Mouse (Mus musculus): ENCODE results near the gene C1qtnf5. TPM values are rescaled to one million over a fixed set of nuclear protein-coding genes. Genes with fewer than 3 reads are reported as not detected.

Gene C1qtnf5
- polyA plus RNA-seq, 1 experiment from 2014 or later: not detected

DNA sequence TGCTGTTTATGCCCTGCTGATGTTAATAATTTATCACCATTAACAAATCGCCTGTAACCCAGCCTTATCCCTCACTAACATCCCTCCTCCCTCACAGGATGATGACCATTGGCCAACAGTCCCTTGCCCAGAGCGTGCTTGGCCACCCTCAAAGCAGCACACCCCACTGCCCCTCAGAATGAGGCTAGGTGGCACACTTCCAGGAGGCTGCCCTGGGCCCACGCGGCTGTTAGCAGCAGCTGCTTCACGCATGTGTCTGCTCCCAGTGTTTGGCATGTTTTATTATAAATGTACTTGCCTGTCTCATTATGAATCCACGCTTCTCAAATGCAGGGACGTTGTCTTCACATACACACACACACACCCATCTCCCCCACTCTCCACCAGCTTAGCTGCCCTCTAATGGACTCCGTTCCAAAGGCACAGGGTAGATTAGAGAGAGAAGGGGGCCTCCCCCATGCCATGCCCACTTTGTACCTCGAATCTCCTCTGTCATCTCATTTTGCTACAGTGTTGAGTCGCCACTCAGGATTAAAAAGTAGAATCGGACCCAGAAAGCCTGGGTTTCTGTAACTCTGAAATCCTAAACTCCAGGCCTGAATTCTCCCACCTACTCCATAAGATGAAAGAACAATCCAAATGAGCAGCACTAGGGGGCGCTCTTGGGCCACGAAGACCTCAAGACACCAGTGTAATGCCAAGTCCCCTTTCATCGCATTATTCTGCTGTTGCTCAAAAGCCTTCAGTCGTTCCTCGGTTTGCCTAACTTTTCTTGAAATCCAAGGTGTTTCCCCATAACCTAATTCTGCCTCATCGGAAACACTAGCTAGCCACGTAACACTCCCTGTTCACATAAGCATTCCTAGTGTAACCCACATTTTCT is 18.7 kb downstream of the C1qtnf5 start:
- no peaks in the 10 kb centered on the region for H3K79me2 ChIP-seq (ENCODE audit: inconsistent target)
- WGBS (ENCODE audit: missing documents): 44% methylated on average over 18 of the region's 18 CpGs
- H3K4me3 ChIP-seq (ENCODE audit: inconsistent target): no peak overlapping the region
- H3K36me3 ChIP-seq (ENCODE audit: inconsistent target): no peaks in the 10 kb centered on the region
- no peak overlapping the region for H3K27ac ChIP-seq

DNA sequence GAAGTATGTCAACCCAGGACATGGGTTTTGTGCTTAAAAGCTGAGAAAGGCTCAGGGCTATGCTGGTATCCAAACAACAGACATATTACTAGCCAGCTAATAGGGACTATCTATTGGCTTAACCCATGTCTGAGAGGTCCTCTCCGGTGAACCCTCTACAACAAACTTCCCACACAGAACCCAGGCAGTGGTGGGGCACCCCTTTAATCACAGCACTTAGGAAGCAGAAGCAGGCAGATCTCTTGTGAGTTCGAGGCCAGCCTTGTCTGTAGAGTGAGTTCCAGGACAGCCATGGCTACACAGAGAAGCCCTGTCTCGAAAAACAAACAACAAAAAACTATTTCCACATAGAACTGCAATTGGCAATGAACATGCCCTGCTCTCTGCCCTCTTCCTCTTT is 19.7 kb downstream of the C1qtnf5 start:
- Histone ChIP-seq H3K27ac (no peak overlapping the region), H3K79me2 (ENCODE audit: inconsistent target) (no peaks in the 10 kb centered on the region), H3K36me3 (ENCODE audit: inconsistent target) (no peaks in the 10 kb centered on the region), H3K4me3 (ENCODE audit: inconsistent target) (no peak overlapping the region)
- 57% methylated on average over 3 of the region's 3 CpGs for WGBS (ENCODE audit: missing documents)

DNA sequence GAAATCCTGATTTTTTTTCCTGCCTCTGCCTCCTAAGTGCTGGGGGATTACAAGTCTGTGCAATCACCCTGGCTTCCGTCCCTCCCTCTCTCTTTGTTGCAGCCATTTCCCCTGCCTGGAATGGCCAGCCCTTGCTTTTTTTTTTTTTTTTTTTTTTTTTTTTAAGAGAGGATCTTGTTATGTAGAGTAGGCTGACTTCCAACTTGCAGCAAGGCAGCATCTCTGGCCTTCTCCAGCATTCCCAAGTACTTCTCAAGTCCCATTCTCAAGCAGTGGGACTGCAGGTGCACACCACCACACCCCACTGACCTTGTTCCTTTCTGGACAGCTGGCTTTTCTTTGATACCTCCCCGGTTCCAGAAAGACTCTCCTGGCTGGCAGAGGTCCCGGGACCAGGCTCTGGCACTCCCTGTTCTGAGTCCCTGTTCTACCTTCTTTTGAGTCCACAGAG is 20.3 kb downstream of the C1qtnf5 start:
- Histone ChIP-seq H3K4me3 (ENCODE audit: inconsistent target) (no peak overlapping the region), H3K36me3 (ENCODE audit: inconsistent target) (no peaks in the 10 kb centered on the region), H3K27ac (no peak overlapping the region), H3K79me2 (ENCODE audit: inconsistent target) (no peaks in the 10 kb centered on the region)
- WGBS (ENCODE audit: missing documents): 75% methylated on average over 3 of the region's 3 CpGs

DNA sequence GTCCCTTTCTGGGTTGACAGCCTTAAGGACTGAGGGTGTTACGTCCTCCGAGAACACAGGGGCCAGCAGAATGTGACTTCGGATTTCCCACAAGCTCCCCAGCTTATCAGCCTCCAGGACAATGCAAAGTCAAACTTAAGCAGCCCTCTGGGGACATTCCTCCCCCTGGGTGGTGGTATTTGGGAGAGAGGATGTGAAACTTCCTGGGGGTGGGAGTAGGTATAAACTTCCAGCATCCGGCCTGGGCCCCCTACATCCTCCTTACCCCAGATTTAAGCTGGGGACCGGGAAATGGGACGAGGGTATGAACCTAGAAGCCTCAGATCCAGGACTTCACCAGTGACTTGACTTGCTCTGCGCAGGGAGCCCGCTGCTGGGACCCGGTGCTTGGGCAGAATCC is 22.6 kb downstream of the C1qtnf5 start:
- Histone ChIP-seq H3K4me3 (ENCODE audit: inconsistent target) (no peak overlapping the region; the same call in 1 of the 2 replicates), H3K27ac (no peak overlapping the region), H3K36me3 (ENCODE audit: inconsistent target) (no peaks in the 10 kb centered on the region), H3K79me2 (ENCODE audit: inconsistent target) (no peaks in the 10 kb centered on the region)
- 25% methylated on average over 9 of the region's 9 CpGs for WGBS (ENCODE audit: missing documents)

DNA sequence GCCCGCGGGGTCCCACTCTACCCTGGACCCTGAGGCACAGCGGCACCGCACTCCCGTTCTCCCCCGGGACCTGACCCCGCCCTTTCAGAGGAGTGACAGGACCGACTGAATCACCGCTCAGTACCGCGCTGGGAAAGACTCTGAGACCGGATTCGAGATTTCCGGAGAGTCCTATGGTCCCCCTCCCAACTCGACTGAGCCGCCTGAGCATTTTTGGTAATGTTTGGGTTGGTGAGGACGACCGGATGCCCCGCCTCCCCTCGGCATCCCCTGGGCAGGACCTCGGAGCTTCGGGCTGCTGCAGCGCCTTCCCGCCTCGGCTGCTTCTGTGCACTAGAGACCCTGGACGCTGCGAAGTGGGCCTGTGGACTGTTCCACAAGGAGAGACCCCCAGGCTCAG is 23.0 kb downstream of the C1qtnf5 start:
- H3K4me3 ChIP-seq (ENCODE audit: inconsistent target): no peak overlapping the region; the same call in 1 of the 2 replicates
- WGBS (ENCODE audit: missing documents): 3% methylated on average over 27 of the region's 27 CpGs
- no peaks in the 10 kb centered on the region for H3K36me3 ChIP-seq (ENCODE audit: inconsistent target)
- H3K79me2 ChIP-seq (ENCODE audit: inconsistent target): no peaks in the 10 kb centered on the region
- no peak overlapping the region for H3K27ac ChIP-seq

DNA sequence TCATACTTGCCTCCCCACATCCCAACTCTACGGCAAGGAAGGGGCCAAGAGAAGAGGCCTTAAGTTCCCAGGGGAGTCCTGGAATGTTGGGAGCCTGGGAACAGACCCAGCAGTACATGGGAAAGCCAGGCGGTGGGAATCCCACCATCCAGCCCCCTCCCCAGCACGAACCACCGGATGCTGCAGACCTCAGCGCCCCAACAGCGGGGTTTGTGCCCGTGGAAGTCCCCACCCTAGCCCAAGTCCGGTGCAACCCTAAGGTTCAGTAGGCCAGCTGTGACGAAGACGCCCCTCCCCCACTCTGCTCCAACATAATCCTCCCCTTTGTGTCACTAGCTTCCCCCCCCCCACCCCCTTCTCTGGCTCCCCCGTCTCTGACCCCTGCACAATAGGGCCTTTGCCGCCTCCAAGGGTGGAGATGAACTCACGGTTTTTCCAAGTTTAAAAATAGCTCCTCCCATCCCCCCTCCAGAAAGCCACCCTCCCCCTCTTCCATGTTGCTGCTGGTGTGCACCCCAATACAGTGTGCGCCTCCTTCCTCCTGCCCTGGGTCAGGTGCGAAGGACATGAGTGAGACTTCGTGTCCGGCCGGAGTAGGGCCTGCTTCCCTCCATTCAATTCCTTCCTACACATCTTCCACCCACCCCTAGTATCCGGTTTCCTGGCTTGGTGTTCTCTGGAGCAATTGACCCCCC is 23.7 kb downstream of the C1qtnf5 start:
- Histone ChIP-seq H3K4me3 (ENCODE audit: inconsistent target) (no peak overlapping the region), H3K36me3 (ENCODE audit: inconsistent target) (no peaks in the 10 kb centered on the region), H3K27ac (no peak overlapping the region), H3K79me2 (ENCODE audit: inconsistent target) (no peaks in the 10 kb centered on the region)
- 32% methylated on average over 16 of the region's 19 CpGs for WGBS (ENCODE audit: missing documents)

DNA sequence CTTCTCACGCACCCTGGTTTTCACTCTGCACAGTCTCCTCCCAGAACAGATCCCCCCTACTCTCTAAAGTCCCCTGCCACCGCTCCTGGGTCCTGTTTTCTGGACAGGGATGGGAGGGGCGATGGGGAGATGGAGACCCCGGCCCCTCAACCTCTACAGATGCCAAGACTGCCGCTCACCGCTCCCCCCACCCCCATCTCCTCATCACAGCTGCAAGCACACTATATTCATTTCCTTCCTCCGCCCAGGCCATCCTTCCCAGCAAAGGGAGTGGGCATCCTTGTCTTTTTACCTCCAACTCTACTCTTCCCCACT is 24.2 kb downstream of the C1qtnf5 start:
- Histone ChIP-seq H3K79me2 (ENCODE audit: inconsistent target) (no peaks in the 10 kb centered on the region), H3K4me3 (ENCODE audit: inconsistent target) (no peak overlapping the region), H3K27ac (no peak overlapping the region), H3K36me3 (ENCODE audit: inconsistent target) (no peaks in the 10 kb centered on the region)
- 39% methylated on average over 6 of the region's 7 CpGs for WGBS (ENCODE audit: missing documents)

DNA sequence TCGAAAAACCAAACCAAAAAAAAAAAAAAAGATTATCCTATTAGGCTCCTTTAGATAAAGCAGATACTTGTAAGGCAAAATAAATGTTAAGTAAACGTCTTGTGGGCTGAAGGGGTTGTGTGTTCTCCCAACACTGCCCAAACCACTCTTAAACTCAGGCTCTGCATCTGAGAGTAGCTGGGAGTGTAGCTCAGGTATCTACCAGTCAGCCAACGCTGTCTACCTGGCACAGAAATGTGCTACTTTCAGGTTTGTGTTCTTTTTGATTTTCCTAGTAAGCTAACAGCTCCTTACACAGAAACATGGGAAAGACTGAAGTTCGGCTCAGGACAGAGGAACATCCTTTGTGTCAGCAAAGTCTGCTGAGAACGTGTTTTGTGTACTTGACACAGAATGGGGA is 25.2 kb downstream of the C1qtnf5 start:
- no peaks in the 10 kb centered on the region for H3K36me3 ChIP-seq (ENCODE audit: inconsistent target)
- no peak overlapping the region for H3K27ac ChIP-seq
- H3K4me3 ChIP-seq (ENCODE audit: inconsistent target): no peak overlapping the region
- H3K79me2 ChIP-seq (ENCODE audit: inconsistent target): no peaks in the 10 kb centered on the region
- WGBS (ENCODE audit: missing documents): 85% methylated on average over 5 of the region's 5 CpGs

DNA sequence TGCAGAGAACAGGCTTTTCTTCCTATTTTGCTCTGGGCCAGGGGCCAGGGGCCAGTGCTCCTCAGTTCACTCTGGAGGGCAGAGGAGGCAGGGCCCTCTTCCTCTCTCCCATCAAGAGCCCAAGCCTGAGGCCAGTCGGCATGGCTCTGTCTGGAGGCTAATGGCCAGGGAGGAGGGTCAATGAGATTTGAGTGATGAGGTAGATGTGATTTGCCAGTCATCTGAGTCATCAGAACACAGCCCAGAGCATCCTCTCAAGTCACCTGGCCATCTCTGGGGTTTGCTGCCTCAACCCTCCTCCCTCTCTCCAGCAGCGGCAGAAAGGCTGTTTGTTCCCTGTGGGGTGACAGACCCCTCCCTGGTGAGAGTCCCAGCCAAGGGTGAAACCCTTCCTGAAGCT is 26.2 kb downstream of the C1qtnf5 start:
- no peak overlapping the region for H3K27ac ChIP-seq
- WGBS (ENCODE audit: missing documents): 57% methylated on average over 2 of the region's 2 CpGs
- H3K36me3 ChIP-seq (ENCODE audit: inconsistent target): no peaks in the 10 kb centered on the region
- no peaks in the 10 kb centered on the region for H3K79me2 ChIP-seq (ENCODE audit: inconsistent target)
- H3K4me3 ChIP-seq (ENCODE audit: inconsistent target): no peak overlapping the region

DNA sequence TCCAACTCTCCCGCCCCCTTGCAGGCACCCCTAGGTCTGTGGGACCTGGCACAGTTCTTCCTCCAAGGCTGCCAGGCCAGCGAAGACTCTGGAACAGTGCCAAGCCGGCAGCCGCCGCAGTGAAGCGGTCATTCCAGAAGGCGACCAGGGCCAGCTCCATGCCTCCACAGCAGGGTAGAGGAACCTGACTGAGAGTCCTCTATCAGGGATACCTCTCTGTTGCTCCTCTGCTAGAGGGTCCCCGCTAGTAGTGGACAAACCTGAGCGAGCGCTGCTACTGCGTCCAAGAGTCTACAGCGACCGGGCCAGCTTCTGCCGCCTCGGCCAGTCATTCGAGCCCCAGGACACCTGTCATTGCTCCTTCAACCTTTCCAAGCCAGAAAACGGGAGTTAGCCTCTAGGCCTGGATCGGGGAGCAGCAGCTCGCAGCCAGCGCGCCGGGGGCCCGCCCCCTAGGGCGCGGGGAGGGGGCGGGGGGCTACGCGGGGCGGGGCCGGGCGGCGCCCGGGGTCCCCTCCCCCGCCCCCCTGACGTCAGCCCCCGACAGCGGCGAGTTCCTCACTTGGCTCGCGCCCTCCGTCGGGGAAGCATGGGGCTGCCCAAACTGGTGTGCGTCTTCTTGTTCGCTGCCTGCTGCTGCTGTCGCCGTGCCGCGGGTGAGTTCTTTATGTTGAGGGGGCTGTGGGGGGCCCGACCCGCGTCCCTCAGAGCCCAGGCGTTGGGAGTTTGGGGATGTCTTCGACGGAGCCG is 27.2 kb downstream of the C1qtnf5 start, which contains the start of gene Mcam:
Mcam (plus strand) TSS at position 369 of the 750 bp plus-strand sequence.
- 2% methylated on average over 49 of the region's 55 CpGs for WGBS (ENCODE audit: missing documents)
- H3K36me3 ChIP-seq (ENCODE audit: inconsistent target): no peaks in the 10 kb centered on the region
- no peak within 1 kb of the TSS for H3K27ac ChIP-seq
- H3K4me3 ChIP-seq (ENCODE audit: inconsistent target): no peak within 1 kb of the TSS; the same call in 1 of the 2 replicates
- no peaks in the 10 kb centered on the region for H3K79me2 ChIP-seq (ENCODE audit: inconsistent target)

DNA sequence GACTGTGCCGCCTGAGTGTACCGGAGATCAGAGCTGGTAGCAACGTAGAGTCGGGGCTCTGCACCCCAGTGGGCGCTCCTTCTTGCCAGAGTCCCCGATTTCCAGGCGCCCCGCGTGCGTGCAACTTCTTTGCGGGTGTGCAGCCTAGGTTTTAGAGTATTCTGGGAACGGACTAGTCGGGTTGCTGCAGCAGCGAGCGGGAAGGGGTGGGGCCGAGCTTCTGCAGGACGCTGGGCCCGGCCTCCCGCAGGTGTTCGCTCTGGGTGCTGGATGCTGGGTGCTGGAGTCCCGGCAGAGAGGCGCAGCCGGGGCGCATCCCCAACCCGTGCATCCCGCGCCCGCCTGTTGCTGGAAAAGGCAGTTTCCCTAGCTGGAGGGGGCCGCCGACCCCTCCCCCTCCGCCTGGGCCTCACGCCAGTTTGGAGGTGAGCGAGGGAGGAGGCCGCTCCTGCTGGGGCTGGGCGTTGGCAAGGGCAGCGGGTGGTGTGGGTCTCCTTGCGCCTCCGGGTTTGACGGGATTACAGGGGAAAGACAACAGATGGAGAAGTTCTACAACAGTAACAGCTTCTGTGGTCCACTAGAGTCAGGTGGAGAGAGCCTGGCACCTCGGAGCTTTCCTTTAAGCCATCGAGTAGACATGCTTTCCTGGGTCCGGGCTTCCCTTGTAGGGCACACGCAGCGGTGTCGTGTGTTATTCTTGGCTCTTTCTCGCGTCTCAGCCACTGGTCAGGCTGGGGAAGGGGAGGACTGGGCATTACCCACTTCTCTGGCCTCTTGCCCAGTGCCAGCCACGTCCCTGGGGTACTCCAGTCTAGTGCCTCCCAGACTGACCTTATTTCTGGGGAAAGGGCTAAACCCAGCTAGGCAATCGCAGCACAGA is 28.0 kb downstream of the C1qtnf5 start:
- Histone ChIP-seq H3K27ac (no peak overlapping the region), H3K79me2 (ENCODE audit: inconsistent target) (no peaks in the 10 kb centered on the region), H3K36me3 (ENCODE audit: inconsistent target) (no peaks in the 10 kb centered on the region), H3K4me3 (ENCODE audit: inconsistent target) (no peak overlapping the region; the same call in 1 of the 2 replicates)
- WGBS (ENCODE audit: missing documents): 7% methylated on average over 42 of the region's 49 CpGs

DNA sequence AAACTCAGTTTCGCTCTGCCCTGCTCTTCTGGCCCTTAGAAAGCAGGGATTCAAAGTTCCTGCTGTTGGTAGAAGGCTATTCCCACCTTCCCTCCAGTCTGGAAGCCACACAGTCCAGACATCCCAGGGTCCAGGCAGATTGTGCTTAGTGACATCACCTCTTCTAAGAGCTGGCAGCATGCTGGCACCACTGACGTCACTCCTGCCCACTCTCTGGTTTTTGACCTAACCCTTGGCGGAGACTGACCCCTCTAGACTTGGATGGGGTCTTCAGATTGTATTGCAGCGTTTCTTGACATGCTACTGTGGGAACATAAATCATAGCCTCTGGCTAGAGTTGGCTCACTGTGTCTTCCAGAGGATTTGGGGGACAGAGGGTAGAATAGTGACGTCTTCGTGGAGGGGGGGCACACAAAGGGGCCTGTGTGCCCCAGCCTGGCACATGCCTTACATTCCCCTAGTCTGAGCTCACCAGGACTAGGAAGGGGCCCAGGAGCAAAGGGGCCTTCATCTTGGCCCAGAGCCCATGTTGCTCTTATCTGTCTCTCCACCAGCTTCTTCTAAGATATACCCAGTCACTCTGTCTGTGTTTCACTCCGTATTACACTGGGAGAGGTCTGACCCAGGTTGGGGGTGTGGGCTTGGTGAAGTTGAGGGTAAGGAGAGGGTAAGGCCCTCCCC is 28.8 kb downstream of the C1qtnf5 start:
- 63% methylated on average over 7 of the region's 7 CpGs for WGBS (ENCODE audit: missing documents)
- H3K4me3 ChIP-seq (ENCODE audit: inconsistent target): no peak overlapping the region

DNA sequence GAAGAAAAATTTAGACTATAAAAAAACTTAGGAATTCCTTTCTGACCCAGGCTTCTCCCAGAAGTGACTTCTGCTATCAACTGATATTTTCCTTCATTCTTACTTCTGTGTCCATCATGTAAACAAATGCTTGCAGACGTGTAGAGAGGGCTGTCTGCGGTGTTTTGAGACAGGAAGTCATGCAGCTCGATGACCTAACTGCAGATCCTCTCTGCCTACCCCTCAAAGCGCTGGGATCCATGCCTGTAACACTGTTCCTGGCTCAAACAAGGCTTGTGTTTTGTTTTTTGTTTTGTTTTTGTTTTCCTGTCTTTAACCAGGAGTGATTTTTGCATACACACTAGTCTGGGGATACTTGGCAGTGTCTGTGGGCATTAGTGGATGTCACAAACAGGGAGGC is 30.8 kb downstream of the C1qtnf5 start:
- Histone ChIP-seq H3K27ac (no peak overlapping the region), H3K4me3 (ENCODE audit: inconsistent target) (no peak overlapping the region), H3K79me2 (ENCODE audit: inconsistent target) (no peaks in the 10 kb centered on the region), H3K36me3 (ENCODE audit: inconsistent target) (0 out of 2 replicates have a peak, but pooled peaks cover 3% of the 10 kb centered on the region)
- WGBS (ENCODE audit: missing documents): 18% methylated on average over 4 of the region's 4 CpGs

More for the DNA sequence above, 28.8 kb downstream of the C1qtnf5 start:
- Histone ChIP-seq H3K27ac (no peak overlapping the region), H3K36me3 (ENCODE audit: inconsistent target) (no peaks in the 10 kb centered on the region), H3K79me2 (ENCODE audit: inconsistent target) (no peaks in the 10 kb centered on the region)
